Mouse (Mus musculus): Measurements from ENCODE around the gene As3mt.

As3mt gene

DNA sequence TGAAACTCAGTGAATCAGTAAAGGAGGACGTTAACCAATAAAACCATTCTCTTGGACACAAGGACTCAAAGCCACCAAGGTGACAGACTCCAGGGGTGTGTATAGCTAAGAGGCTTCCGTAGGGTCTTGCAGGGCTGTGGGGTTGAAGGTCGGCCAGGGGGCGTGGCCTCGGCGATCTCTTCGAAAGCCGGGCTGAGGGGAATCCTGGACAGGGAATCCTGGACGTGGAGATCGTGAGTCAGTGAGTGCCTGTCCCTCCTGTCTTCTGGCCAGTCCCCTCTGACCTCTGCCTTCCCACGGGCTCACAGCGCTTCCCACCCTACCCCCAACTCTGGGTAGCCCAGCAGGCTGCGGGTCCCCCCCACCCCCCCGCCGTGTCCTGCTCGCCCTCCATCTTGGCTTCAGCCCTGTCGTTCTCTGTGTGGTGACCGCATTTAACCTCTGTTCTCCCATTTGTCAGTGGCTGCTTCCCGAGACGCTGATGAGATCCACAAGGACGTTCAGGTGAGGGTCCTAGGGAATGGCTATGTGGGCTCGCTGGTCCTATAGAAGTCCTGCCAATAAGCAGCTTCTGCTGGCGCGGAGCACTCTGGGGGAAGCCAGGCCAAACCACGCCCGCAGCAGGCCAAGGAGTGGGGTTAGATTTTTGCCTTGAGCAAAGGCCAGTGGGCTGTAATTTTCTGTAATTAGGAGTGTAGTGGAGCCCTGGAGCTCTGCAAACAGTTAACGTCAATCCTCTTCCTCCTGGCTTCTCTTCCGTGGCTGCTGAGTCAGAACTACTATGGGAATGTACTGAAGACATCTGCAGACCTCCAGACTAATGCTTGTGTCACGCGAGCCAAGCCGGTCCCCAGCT, at the start of gene As3mt:
Gene As3mt, plus strand, starts transcription at position 163 of the 856 bp plus-strand sequence.
- peak; percentile 60 to 66 for DNase-seq

DNA sequence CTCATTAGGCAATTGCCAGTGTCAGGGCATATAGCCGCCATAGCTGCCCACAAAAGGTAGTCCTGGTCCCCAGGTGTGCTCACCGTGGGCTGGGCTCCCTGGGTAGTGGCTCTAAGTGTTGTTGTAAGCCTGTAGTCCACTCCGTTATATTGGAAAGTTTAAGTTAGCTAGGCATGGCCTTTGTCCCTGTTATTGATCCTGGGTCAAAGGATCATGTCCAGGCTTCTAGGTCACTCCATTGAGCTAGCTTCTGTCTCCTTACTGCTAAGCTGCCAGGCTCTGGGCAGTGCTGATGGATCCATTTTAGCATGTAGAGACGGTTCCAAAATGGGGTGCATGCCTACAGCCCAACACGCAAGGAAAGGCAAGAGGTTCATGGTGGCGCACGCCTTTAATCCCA, 48.9 kb upstream of the As3mt start:
- DNase-seq, result no peak

DNA sequence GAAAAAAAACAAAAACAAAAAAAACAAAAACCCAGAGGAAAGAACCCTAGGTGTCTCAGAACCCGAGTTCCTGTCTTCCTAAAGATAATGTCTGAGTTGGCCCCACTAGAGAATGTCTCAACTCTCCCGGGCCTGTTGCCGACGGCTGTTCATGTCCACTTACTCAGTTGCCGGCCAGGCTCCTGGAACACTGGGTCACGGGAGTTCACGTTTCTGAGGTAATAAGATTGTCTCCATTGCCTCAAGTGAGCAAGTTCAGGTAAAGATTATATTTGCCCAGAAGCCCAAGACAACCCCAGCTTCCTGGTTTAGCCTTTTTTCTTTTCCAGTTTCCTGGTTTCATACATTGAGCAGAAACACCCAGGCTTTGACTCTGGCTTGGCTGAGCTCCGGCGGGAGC, 48.4 kb upstream of the As3mt start:
- no peak for DNase-seq

DNA sequence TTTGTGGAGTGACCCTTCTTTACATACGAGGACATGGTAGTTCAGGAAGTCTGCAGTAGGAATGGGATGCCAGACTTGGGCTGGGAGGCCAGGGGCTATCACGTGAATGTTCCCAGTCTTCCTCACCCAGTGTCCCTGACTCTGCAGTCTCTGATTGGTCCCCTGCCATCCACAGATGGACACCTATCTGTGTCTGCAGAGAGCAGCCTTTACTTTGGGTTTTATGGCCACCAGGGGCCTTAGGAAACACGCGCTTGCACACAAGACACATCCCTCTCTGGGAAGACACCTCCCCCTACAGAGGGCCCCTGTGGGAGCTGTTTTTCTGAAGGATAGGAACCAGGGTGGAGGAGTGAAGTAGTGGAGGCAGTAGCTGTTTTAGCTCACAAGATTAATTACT, 45.7 kb upstream of the As3mt start:
- DNase-seq, result no peak

DNA sequence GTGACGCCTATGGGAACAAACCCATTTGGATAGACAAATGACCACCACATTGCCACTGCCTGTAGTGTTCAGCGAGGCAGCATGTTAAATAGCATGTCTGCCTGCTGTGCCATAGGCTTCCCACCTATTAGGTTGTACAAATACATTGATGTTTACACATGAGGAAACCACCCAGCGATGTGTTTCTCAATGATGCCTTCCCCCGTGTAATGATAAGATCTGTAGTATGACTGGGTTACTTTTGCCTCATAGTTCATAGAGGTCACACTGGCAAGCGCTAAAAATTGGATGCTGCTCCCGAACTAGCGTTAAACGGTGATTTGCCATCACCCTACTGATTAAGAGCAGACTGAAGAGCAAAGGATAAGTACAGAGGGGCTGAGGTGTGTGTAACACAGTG, 45.0 kb upstream of the As3mt start:
- no peak for DNase-seq

DNA sequence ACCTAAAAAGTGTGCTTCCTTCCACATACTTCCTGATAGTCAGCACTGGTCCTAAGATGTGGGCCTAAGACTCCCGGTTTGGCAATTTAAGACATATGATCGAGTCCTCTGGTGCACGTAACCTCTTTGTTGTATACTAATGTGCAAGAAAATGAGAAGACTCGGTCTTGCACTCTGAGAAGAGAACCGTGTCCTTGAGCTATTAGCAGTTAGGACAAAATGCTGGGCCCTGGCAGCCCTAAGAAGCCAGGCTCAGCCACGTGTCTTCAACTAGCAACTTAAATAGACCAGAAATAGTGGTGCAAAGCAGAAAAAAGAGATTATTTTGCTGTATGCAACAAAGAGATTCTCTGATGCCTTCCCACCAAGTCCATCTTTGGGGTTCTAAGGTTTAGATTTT, 44.5 kb upstream of the As3mt start:
- DNase-seq, result no peak

DNA sequence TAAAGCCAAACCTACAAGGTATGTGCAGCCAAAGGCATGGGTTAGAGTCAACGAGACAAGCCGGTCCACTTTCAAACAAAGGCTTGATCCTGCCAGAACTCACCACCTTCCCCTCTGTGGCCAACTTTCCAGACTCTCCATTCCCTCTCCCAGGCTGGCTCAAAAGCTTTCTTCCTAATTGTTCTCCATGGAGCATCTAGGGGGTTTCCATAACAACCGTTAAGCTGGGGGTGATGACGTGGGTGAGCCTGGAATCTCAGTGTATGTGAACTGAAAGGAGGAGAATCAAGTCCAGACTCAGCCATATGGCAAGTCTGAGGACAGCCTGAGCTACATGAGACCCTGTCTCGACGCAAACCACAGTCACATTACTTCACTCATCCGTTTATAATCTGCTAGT, 41.8 kb upstream of the As3mt start:
- DNase-seq, result no peak

DNA sequence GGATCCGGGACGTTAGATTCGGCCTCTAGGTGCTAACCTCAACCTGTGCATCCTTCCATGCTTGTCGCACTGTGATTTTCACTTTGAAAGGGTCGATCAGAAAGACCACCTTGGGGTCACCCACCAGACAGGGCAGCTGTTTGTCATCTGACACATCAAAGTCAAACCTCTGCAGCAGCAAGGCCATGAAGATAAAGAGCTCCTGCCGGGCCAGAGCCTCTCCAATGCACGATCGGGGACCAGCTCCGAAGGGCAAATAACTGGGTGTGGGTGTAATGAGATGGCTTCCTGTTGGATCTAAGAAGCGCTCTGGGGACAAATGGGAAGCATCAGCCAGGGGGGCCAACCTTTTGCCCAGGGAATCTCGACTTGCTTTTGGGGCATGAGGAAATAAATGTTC, 40.0 kb upstream of the As3mt start:
- DNase-seq, result no peak

DNA sequence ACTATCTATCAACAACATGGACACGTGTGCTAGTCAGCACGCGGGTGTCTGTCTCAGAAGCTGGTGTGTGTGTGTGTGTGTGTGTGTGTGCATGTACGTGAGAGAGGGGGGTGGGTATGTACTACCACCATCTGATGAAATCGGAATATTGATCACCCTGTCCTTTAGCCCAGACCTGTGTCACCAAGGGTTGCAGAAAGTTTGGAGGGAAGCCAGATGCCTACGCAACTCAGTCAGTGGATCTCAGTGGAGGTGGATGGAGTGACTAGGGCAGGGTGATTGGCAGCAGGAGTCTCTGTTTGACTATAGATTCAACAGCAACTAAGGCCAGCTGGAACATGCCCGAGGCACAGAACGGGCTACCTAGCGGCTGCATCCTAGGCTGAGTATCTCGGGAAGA, 39.0 kb upstream of the As3mt start:
- no peak for DNase-seq

DNA sequence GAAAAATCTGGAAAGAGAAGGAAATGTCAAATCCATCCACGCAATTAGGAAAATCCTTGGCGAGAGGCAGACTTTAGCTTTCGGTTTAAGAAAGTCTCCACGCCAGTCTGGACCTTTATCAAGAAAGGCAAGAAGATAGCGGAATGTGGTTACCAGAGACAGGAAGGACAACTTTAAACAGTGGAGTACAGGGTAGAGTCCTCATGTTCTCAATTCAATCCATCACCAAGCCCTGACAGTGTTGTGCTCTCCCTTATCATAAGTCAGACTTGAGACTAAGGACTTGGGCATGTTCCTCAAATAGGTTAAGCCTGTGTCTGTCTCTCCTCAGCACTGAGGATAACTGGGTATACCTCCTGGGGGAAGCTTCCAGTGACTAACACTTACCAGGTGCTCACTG, 37.5 kb upstream of the As3mt start:
- DNase-seq, result no peak

DNA sequence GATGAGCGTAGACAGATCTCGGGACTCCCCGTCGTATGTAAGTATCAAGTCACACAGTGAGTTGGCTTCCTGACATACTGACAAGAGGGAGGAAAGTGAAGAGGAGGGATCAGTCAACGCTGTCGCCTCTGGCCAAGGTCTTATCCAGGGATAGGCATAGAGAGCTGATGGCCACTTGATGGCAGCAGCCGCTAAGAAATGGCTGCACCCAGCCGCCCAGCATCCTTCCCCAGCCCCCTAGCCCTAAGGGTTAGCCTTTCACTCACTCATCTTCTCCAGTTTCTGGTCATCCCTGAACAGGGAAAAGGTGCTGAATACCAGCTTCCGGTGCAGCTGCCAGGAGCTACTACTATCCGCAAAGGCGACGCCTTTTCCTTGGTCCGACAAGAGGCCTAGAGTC, 36.6 kb upstream of the As3mt start:
- peak in 1 of 2 experiments; percentile 30 for DNase-seq

DNA sequence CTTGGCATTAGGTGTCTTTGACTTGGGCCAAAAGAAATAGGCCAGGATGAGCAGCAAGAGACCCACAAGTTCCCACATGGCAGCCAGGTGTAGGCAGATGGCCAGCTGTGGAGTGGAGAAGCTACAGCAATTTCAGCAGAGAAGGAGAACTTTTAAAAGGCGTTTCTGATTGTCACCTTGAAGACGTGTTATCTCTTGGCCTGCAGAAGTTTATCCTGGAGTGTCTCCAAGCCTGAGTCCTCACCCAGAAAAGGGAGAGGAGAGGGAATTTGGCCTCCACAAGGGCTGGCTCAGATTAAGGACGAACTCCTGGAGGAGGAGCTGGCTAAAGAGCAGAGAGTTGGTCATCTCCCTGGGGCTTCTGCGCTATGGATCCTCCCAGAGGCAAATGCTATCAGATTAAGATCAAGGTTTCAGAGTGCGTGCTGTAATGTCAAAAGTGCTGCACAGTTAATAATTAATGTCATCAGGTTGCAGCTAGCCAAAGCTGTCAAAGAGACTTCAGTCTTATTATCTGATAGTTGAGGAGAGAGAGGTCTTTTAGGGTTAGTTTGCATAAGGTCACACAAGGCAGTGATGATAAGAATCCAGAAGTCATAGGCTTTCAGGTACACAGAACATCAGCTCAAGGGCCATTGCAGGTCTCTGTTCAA, 34.4 kb upstream of the As3mt start, which contains the start of gene Cyp17a1:
Gene Cyp17a1, minus strand, starts transcription at position 407 of the 653 bp plus-strand sequence.
- no peak for DNase-seq

DNA sequence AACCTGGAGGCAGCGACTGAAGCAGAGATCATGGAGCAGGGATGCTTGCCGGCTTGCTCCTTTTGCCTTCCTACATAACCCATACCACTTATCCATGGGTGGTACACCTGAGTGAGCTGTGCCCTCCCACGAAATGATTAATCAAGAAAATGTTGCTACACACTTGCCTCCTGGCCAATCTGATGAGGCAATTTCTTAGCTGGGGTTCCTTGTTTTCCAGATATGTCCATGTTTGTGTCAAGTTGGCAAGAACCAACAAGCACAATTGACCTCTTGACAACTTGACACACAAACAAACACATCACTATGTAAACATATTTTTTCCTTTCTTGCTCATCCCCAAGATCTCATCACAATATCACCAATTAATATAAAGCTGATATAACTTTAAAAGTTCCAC, 31.6 kb upstream of the As3mt start:
- DNase-seq, result no peak

DNA sequence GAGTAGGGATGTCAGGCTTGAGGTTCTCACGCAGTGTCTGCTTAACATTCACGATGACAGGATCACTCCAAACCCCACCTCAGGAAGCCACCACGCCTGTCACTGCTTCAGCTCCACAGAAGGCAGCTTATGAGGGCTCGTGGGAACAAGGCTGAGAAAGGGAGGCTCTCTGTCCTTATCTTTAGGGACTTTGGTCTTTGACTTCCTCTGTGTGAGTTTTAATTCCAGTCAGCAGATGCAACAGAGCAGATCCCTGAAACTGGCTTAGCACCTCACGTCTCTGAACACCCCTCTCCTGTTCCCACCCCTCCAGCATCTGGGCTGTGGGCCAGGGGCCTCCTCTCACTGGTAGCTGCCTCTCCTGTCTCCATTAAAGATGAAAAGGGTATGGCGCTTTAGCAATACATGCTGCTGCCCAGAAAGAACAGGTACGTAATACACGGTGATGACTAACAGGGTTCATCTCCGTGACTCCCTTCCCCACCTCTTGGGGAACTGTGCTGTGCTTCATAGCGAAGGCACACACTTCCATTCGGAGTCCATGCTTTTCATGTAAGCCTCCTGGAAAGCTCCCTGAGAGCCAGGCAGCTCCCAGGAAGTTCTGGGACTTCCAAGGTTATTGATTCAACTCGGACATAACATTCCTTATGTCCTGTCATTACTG, 27.4 kb upstream of the As3mt start:
- DNase-seq, result no peak

DNA sequence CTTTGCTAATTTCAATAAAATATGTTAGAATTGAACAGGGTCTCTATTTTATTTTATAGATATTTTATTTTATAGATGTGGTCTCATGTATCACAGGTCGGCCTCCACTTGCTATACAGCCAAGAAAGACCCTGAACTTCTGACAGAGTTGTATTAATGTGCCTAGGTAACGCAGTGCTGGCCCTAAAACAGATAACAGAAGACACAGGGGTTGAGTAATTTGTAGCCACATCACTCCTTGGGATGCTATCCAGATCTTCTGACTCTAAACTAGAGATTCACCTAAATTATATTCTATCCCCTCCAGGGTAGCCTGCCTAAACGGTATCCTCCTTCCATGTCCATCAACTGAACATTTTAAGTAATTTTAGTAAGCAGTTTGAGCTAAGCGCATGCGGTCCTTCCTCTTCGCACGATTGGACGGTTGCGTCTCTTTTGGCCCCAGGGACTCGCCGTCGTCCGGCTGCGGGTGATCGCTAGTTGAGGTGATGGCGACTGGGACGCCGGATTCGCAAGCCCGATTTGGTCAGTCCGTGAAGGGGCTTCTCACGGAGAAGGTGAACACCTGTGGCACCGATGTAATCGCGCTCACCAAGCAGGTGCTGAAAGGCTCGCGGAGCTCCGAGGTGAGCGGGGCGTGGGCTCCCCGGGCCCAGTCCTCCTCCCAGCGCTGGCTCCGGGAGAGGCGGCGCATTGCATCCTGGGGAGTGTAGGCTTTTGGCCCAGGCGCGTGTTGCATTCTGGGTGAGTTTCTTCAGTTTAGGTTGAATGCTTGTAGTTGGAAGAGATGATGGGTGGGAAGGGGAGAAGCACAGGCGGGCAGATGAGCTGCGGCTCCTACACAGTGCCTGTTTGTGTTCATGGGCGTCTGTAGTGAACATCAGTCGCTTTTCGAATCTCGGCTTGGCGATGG, 17.5 kb upstream of the As3mt start, which contains the start of gene Borcs7:
Gene Borcs7, plus strand, starts transcription at position 447 of the 913 bp plus-strand sequence.
- DNase-seq, result peak; percentile 73 to 75

DNA sequence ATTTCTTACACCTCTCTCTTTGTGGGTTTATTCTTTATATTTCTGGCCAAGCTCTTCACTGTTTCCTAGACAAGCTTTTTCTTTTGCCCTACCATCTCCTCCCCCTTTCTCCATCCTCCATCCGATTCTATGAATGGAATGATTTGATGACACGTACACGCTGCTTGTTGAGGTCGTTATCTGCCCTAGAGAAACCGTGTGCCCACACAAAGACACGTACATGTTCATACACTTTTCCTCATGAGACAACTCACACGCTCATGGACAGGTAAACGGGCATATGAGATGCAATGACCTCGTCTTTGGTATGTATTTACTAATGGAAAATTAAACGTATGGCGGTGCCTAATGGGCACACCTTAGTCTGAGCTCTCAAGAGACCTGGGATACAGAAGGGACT, 16.9 kb upstream of the As3mt start:
- DNase-seq, result no peak

DNA sequence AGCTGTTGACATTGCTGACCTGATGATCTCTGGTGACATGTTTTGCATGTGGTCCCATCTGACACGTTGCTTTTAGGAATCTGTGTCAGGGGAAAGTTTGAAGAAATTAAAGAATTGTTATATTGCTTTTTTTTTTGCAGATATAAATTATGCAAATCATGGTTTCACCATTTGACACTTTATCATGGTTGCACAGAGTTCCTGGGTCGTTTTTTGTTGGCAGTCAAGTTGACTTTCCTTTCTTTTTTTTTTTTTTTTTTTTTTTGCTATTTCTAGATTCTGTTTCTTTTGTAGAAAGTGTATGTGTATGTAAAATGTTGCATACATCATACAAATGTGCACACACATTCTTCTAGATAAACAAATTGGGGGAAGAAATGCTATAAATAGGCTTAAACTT, 16.2 kb upstream of the As3mt start:
- no peak for DNase-seq

DNA sequence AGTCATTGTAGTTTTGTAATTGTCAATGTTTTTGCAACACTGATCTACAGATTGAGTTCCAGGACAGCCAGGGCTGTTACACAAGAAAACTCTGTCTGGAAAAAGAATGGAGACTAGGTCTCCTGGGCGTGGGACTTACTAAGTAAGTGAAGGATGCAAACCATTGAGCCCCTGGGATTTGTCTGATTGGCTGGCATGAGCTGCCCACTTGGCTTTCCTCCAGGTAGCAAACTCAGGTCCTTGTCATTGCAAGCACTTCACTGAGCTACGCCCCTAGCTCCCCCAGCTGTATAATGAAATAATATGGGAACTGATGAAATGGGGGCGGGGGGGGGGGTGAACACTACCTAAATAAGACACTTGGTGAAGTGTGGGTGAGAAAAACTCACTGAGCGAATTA, 14.1 kb upstream of the As3mt start:
- no peak for DNase-seq

DNA sequence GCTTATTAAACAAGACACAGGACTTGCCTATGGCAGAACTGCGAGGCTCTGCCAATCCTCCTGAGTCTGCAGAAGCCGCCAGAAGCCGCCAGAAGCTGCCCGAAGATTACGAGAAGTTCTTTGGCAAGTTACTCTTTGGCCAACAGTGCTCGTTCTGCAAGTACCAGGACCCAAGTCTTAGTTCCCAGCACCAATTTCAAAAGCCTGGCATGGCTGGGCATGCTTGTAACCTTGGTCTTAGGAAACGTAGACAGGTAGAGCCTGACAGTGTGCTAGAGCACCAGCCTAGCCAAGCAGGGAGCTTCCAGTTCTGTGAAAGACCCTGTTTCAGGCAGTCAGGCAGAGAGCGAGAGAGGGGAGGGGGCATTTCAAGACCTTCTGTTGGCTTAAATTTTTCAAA, 10.8 kb upstream of the As3mt start:
- DNase-seq, result no peak

DNA sequence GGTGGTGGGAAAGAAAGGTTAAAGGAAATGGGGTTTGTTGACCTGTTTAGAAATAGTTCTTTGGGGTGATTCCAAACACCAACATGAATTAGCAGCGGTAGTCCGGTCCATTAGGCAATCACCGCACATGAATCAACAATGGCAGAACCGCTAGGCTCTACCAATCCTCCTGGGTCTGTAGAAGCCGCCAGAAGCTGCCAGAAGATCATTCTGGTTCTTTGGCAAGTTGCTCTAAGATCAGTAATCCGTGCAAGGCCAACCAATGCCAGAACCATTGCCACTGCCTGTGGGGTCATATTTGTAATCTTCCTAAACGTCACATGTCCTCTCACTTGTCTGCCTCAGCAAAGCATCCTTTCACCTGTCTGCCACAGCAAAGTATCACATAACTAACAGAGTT, 10.3 kb upstream of the As3mt start:
- DNase-seq, result no peak

DNA sequence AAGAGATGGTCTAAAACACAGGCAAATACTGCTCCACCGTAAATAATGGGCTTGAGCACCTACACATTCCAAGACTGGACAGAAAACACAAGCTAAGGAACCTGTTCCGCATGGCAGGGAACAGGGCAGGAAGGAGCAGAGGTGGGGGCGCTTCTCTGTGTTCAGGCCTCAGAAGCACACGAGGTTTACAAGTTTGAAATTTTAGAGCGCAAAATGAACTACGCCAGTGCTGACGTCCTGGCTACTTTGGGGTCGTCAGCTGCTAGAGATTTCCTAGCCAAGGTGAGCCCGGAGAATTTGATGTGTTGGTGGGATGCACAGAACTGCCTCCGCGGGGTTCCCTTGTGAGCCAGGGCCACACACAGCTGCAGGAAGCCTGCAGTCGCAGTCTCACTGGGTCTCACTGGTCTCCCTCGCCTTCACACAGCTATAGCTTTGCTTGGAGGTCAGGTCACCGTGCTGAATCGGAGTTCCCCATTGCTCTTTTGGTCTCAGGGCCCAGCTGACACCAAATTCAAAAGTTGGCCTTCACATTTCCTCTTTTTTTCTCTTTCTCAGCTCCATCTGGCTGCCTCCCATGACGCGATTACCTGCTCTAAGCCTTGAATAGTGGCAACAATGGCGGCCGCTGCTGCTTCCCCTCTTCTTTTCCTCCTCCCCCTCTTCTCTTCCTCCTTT, 9.3 kb upstream of the As3mt start:
- no peak for DNase-seq

DNA sequence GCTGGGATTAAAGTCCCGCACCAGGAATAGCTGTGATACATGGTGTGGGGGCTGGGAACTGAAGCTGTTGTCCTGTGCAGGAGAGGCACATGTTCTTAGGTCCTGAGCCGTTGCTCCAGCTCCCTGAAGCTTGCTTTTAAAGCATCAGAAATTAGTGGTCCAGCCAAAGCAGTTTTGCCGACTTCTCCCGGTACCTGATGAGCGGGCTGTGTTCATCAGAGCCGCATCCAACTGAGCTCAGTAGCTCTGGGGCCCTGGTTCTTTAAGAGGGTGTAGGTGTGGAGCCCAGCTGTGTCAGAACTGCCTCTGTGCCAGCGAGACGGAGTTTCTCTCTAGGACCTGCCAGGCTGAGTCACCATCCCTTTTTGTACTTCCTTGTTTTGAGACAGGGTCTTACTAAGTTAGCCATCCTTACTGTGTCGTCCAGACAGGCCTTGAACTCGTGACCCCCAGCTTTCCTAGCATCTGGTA, 8.2 kb upstream of the As3mt start:
- DNase-seq, result no peak

All from thymus, adult 18-20 months (tissue).